Mouse (Mus musculus) embryo, embryonic 10 days (tissue): Measurements from ENCODE around the gene Ormdl3.
A peak's percentile ranks its signal among the peaks of the same experiment; 100 is the strongest.

Experiments
- DNase-seq: peaks from one replicate; pipeline ENCODE4 v3.0.0-alpha.2; 2015; ENCODE audit warnings: low spot score

Gene Ormdl3

GRCm38 (mm10) chr11:98550975-98551828, 36.0 kb downstream of the Ormdl3 start, which contains the start of gene Zpbp2:
Gene Zpbp2 (plus strand): TSS chr11:98551097.
- peak; percentile 94 for DNase-seq

- DNase-seq: no peak
These were observed 36.7 kb downstream of the Ormdl3 start for GRCm38 (mm10) chr11:98550311-98550974.

DNA sequence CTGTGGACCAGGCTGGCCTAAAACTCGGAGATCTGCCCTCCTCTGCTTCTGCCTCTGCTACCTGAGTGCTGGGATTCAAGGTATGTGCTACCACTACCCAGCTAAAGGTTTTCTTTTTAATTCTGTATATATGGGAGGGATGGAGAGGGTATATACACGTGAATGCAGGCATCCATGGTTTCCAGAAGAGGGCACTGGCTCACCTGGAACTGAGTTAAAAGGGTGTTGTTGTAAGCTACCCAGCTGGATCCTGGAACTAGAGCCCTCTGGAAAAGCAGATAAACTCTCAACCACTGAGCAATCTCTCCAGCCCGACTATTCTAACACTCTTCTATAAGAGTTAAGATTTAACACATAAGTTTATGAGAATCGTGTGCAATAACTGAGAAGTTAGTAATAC, 37.8 kb downstream of the Ormdl3 start:
- no peak for DNase-seq

DNA sequence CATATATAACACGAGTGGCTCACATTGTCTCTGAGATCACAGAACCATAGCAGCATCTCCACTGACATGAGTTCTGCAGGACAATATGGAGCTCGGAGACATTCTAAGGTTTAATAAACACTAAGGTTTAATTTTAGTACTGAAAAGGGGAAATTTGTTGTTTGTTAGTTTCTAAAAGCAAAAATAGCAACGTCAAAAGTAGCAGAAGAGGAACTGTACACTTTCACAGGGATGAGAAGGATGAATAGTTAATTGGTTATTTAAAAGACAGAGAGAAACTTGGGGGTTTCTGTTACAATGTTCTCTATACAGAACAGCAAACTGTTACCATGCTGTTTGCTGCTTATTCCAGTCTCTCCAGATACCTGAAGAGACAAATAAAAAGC, 39.9 kb downstream of the Ormdl3 start:
- no peak for DNase-seq

GRCm38 (mm10) chr11:98546529-98547307, 40.5 kb downstream of the Ormdl3 start:
- no peak for DNase-seq

DNA sequence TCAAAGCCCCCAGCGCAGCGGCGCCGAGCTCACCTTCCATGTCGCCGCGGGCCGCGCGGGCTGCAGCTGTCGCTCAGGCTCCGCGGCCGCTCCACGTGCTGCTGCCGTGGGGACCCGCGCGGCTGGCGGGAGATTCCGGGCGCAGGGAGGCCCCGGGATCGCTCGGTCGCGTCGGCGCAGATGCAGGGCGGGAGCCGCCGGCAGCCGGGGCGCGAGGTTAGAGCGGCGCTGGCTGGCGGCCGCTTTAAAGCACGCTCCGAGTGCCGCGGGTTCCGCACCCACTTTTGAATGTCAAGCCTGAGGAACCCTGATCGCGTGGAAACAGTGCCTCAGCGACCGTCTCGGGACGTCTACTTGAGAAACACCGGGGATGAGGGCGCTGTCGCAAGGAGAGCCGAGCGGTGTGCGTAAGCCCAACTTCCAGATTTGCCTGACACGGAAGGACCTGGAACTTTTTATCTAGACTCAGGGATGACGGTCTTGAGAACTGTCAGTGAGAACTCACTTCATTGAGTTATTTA, 41.4 kb downstream of the Ormdl3 start, which contains the start of gene Ikzf3:
Gene Ikzf3 (minus strand): TSS at position 321 of the 521 bp plus-strand sequence.
- peak; percentile 62 for DNase-seq

GRCm38 (mm10) chr11:98544890-98545677, 42.1 kb downstream of the Ormdl3 start:
- DNase-seq: no peak

DNA sequence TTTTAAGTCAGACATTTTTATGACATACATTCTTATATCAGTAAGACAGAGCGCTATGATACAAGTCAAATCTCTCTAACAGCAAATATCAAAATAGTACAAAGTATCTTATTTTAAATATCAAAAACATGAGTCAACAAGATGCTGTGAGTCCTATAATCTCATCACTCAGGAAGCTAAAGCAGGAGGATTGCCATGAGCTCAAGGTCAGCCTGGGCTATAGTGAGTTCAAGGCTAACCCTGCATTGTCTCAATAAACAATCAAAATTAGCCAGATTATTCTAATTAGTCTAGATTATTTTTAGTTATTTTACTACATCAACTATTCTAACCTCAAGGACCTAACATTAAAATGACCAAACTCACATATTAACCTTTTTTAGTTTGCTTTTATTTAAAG, 43.8 kb downstream of the Ormdl3 start:
- DNase-seq: no peak

DNA sequence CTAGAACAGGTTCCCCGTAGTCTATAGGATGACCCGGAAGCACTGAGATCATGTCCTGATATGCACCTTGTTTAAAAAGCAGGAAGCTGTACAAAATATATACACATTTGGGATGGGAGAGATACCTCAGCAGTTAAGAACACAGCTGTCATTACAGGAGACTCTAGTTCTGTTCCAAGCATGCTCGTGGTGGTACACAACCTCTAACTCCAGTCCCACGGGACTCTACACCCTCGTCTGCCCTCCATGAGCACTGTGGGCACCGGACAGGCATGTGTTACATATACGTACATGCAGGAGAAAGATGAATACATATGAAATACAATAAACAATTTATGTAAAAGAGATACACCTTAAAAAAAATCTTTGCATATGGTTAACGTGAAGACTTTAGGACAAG, 44.6 kb downstream of the Ormdl3 start:
- DNase-seq: no peak

DNA sequence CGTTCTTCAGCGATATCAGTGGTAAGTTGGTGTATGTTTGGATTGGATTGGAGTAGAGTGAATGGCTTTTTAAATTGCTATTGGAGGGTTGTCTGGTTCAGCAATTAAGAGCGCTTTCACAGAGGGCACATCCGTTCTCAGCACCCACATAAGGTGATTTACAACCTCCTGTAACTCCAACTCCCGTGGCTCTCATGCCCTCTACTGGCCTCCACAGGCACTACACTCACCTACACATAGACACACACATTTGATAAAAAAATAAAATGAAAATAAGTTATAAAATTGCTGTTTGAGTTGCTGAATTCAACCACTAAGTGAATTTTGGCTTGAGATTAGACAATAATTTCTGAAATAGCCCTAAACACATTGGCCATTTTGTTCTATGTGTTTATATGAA, 46.8 kb downstream of the Ormdl3 start:
- DNase-seq: no peak

GRCm38 (mm10) chr11:98537480-98538034, 49.6 kb downstream of the Ormdl3 start:
- no peak for DNase-seq
